Mouse (Mus musculus) T-helper 2 cell (primary cell): ENCODE data around the gene Klf8.
"Not testable (repeated sequence)": the region's sequence is repeated elsewhere in the genome, so short reads cannot be mapped to it uniquely, and the experiment has no call there.

Experiments
- in situ Hi-C: fragments of 300-600 bp; cut with MboI, MseI; formaldehyde crosslinking; loops from one replicate; pipeline ENCODE4 v1.15.1; 2025; ENCODE audit warnings: high pct_unique_total_duplicates

The Klf8 gene

GRCm38 (mm10) chrX:153237304-153237919 lies at the start of gene Klf8:
Klf8 (plus strand) TSS chrX:153237466.
- in situ Hi-C loops = no loop called here

GRCm38 (mm10) chrX:153199185-153199584 lies 38.1 kb upstream of the Klf8 start:
- in situ Hi-C loops = not testable (repeated sequence)

GRCm38 (mm10) chrX:153211101-153211500 lies 26.2 kb upstream of the Klf8 start:
- in situ Hi-C loops = no loop called here

GRCm38 (mm10) chrX:153231240-153231639 lies 6.0 kb upstream of the Klf8 start:
- in situ Hi-C loops = no loop called here

GRCm38 (mm10) chrX:153233255-153233654 lies 4.0 kb upstream of the Klf8 start:
- in situ Hi-C loops = no loop called here

GRCm38 (mm10) chrX:153237920-153238504 lies 746 bp downstream of the Klf8 start:
- in situ Hi-C loops = no loop called here

- in situ Hi-C loops = no loop called here
Observed at GRCm38 (mm10) chrX:153254256-153254655, 17.0 kb downstream of the Klf8 start.

- in situ Hi-C loops = no loop called here
Observed at GRCm38 (mm10) chrX:153255504-153255903, 18.2 kb downstream of the Klf8 start.

GRCm38 (mm10) chrX:153282185-153282584 lies 44.9 kb downstream of the Klf8 start:
- in situ Hi-C loops = no loop called here

- in situ Hi-C loops = no loop called here
Observed at GRCm38 (mm10) chrX:153311356-153311755, 74.1 kb downstream of the Klf8 start.

GRCm38 (mm10) chrX:153323105-153323504 lies 85.8 kb downstream of the Klf8 start:
- in situ Hi-C loops = no loop called here

GRCm38 (mm10) chrX:153334140-153334539 lies 96.9 kb downstream of the Klf8 start:
- in situ Hi-C loops = not testable (repeated sequence)

- in situ Hi-C loops = loop anchor here (25.0 kb wide), 1 partner anchor 197 kb away; no protein-coding TSS in a partner anchor
Observed at GRCm38 (mm10) chrX:153359331-153360215, 122.3 kb downstream of the Klf8 start.

GRCm38 (mm10) chrX:153360216-153360590 lies 122.9 kb downstream of the Klf8 start:
- in situ Hi-C loops = loop anchor here (25.0 kb wide), 1 partner anchor 198 kb away; no protein-coding TSS in a partner anchor

GRCm38 (mm10) chrX:153360666-153361269 lies 123.5 kb downstream of the Klf8 start:
- in situ Hi-C loops = loop anchor here (25.0 kb wide), 1 partner anchor 198 kb away; no protein-coding TSS in a partner anchor

GRCm38 (mm10) chrX:153366754-153367153 lies 129.5 kb downstream of the Klf8 start:
- in situ Hi-C loops = loop anchor here (25.0 kb wide), 1 partner anchor 204 kb away; no protein-coding TSS in a partner anchor

GRCm38 (mm10) chrX:153369780-153370179 lies 132.5 kb downstream of the Klf8 start:
- in situ Hi-C loops = loop anchor here (25.0 kb wide), 1 partner anchor 207 kb away; no protein-coding TSS in a partner anchor

- in situ Hi-C loops = loop anchor here (25.0 kb wide), 1 partner anchor 337 kb away; the partner anchor contains the start of gene Nbdy
Observed at GRCm38 (mm10) chrX:153375105-153375504, 137.8 kb downstream of the Klf8 start.

- in situ Hi-C loops = loop anchor here (25.0 kb wide), 1 partner anchor 331 kb away; the partner anchor contains the start of gene Nbdy
Observed at GRCm38 (mm10) chrX:153381753-153382152, 144.5 kb downstream of the Klf8 start.

GRCm38 (mm10) chrX:153389291-153389690 lies 152.0 kb downstream of the Klf8 start:
- in situ Hi-C loops = loop anchor here (25.0 kb wide), 1 partner anchor 323 kb away; the partner anchor contains the start of gene Nbdy

GRCm38 (mm10) chrX:153417067-153417466 lies 179.8 kb downstream of the Klf8 start:
- in situ Hi-C loops = no loop called here
